Mouse (Mus musculus) right cerebral cortex, postnatal 25 days (tissue): ENCODE data around the gene Gm29666.

ENCODE experiments used
- DNase-seq: peaks from one replicate; pipeline ENCODE4 v3.0.0; 2022

The Gm29666 gene

DNA sequence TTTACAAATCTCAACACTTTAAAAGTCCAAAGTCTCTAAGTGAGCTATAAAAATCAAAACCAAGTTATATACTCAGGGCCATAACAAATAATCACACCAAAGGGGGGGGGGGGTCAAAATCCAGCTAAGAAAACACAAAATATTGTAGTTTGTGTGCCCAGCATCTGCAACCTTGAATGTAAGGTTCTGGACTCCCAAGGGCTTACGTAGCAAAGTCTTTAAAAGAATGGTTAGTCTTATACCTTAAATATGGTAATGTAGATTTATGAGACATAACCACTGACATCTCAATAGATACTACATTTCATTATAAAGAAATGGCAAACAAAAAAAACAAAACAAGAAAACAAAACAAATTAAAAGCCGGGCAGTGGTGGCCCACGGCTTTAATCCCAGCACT is at the start of gene Gm29666:
Gm29666 (minus strand) TSS at position 101 of the 400 bp plus-strand sequence.
- no peak for DNase-seq

DNA sequence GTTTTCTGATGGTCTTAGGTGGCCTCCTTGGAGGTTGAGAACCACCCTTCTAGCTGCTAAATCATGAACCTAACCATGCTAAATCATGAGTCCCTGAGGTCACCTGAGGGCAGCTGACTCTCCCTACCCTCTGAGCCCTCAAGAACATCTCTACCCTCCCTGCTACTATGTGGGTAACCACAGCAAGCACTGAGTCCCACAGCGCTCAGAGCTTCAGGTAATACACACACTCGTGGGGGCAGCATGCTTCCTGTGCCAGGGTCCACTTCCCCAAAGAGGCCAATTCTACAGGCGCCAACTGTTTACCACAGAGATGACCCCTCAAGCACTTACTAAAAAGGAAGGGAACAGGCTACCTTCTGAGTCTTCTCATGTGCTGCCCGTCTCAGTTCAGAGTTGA is 48.7 kb upstream of the Gm29666 start:
- DNase-seq: no peak

- no peak for DNase-seq
Measured at GRCm38 (mm10) chr15:84965575-84966360, 45.9 kb upstream of the Gm29666 start.

DNA sequence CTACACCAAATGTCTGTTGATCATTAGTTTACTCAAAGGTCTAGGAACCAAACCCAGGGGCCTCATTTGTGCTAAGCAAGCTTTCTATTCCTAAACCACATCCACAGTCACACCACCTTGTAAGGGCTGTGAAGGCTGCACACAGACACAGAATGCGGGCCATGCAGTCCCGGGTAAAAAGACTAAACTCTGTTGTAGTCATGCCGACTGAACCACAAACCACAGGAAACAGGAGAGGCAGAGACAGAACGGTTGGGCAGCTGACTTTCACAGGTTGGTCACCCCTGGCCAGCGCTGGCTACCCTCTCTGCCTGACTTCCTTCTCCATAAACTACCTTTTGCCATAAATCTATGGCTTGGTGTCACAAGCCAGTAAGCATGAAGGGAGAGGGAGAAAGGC is 44.9 kb upstream of the Gm29666 start:
- DNase-seq: no peak

GRCm38 (mm10) chr15:84962518-84962917 is 42.7 kb upstream of the Gm29666 start:
- DNase-seq: no peak

- DNase-seq: peak; percentile 74
Measured at GRCm38 (mm10) chr15:84960692-84961091, 40.9 kb upstream of the Gm29666 start.

GRCm38 (mm10) chr15:84959891-84960290 is 40.1 kb upstream of the Gm29666 start:
- DNase-seq: no peak

DNA sequence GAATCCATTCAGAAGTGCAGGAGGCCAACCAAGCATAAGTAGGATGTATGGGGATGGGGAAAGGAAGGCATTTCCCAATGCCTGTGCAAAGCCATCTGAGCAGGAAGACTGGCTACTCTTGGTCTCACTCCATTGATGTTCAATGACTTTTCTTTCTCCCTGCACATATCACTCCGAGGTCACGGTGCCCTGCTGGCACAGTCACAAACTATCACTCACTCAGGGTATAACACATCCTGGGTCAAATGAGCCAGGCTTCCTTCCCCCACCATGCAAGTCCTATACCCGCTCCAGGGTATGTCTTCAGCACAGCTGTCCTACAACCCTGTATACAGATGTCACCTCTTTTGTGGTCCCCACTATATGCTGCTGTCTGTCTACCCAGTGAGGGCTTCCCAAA is 38.5 kb upstream of the Gm29666 start:
- DNase-seq: no peak

GRCm38 (mm10) chr15:84957851-84958250 is 38.0 kb upstream of the Gm29666 start:
- peak; percentile 69 for DNase-seq

DNA sequence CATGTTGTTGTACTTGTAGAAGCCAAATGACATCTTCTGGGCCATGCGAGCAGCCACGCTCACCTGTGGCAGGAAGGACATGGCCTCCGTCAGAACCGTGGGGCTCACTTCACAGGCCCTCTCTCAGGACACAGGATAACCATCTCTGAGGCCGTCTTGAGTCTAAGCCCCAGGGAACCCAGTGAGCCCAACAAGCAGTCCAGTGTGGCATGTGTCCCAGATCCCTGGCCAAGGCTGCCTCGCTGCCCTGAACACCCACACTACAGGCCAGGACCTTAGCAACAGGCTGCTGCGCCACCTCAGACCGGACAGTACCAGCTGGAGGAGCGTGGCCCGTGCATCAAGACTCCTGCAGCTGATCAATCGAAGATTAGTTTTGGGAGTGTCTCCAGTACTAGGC is 33.4 kb upstream of the Gm29666 start:
- DNase-seq: no peak

GRCm38 (mm10) chr15:84950053-84950452 is 30.2 kb upstream of the Gm29666 start:
- DNase-seq: peak; percentile 65

DNA sequence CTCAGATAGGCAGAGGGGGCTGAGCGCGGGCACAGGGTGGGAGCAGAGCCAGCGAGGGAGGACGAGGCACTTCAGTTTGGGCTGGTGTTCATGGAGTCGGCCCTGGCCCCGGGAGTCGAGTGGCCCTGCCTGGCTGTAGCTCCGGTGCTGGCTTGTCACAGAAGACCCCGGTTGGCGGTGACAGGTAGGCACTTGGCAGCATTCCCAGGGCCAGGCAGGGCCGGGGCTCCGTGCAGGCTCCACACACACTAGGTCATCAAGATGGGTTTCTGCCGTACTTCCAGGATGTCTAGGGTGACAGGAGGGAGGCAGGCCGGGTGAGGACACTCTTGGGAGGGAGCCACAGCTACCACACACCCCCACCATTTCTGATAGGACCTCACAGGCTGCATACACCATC is 29.2 kb upstream of the Gm29666 start:
- no peak for DNase-seq

GRCm38 (mm10) chr15:84944319-84944718 is 24.5 kb upstream of the Gm29666 start:
- no peak for DNase-seq

GRCm38 (mm10) chr15:84942647-84943285 is 22.9 kb upstream of the Gm29666 start:
- DNase-seq: no peak

- no peak for DNase-seq
Measured at GRCm38 (mm10) chr15:84940102-84940501, 20.3 kb upstream of the Gm29666 start.

- DNase-seq: peak; percentile 57
Measured at GRCm38 (mm10) chr15:84934901-84935300, 15.1 kb upstream of the Gm29666 start.

DNA sequence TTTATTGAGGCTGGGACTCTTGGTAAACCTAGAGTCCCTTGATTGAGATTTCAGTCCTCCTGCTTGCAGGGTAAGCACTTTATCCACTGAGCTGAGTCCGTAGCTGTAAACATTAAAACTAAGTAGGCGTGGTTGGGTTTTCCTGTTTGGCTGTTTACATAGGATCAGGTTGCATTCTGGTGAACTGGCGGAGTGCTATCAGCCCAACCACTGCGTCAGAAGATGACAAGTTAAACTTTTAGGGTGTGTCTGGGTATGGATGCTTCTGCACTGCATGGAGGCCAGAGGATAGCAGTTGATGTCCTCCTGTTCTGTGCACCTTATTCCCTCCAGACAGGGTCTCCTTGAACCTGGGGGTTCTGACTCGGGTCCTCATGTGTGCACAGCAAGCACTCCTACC is 12.5 kb upstream of the Gm29666 start:
- no peak for DNase-seq

DNA sequence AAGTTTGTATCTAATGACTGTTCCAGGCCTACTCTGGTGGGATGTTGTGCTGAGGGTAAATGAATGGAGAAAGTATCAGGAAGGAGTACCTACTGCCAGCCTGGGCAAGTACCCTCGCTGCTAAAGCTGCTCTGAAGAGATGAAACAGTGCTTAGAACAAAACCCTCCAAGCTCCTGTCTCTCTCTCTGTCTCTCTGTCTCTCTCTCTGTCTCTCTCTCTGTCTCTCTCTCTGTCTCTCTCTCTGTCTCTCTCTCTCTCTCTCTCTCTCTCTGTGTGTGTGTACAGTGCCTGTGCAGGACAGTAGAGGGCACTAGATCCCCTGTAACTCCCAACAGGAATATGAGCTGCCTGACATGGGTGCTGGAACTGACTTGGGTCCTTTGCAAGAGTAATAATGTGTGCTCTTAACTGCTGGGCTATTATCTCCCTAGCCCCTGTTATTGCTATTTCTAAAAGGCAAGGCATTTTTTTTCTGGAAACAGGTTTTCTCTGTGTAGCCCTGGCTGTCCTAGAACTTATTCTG is 5.7 kb upstream of the Gm29666 start:
- DNase-seq: no peak

DNA sequence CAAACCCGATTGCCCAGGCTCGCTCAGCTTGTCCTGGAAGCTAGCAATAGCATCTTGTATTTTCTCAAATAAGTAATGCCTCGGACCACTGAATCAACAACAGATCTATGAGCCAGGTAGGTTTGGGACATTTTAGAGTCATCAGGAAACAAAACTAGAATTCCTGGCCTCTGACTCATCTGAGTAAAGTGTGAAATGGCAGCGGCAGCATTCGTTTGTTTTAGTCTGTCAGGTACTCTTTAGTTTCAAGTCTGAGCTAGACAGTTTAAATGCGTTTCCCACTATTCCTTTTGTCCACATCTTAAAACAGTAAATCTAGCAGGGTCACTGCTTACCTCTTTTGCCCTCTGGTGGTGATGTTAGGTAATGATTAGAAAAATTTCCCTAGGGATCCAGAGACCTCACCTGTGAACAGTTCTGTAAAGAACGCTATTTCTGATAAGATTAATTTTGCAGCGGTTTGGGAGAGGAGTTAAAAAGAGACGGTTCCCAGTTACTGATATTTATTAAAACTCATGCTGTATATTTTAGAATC is 5.0 kb upstream of the Gm29666 start:
- DNase-seq: no peak

- DNase-seq: no peak
Measured at GRCm38 (mm10) chr15:84923508-84924181, 3.8 kb upstream of the Gm29666 start.

DNA sequence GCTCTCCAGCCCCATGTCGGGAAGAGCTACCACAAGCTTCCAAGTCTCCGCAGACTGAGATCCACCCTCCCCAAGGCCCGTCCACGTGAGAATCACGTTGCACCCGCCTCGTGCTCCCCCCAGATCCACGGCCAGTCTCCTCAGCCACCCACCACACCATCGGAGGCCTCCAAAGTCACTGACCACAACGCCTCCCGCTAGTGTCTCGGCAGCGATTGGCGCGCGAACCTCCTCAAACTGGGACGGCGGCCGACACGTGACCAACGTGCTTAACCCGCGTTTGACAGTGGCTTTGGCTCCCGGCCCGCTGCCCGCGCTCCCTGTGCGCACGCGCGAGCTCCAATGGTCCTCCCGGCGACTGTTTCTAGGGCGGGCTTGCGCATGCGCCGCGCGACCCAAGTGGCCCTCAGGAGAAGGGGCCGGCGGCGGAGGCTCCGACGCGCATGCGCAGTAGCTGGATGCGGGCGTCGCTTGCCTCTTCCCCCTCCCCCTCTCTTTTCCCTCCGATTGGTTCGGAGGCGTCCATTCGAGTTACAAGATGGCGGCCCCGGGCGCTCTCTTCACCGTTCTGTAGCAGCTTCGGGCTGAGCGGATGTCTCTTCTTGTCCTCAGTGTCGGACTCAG is 3.2 kb upstream of the Gm29666 start, which contains the start of gene Nup50:
Nup50 (plus strand) TSS at position 528 of the 624 bp plus-strand sequence.
- peak; percentile 100 for DNase-seq

- DNase-seq: no peak
Measured at GRCm38 (mm10) chr15:84913201-84913600, 6.6 kb downstream of the Gm29666 start.
